Mouse (Mus musculus): ENCODE measurements around the gene Pacsin2. TPM values are rescaled to one million over a fixed set of nuclear protein-coding genes. Genes with fewer than 3 reads are reported as not detected.
"Not testable (repeated sequence)": the region's sequence is repeated elsewhere in the genome, so short reads cannot be mapped to it uniquely, and the experiment has no call there.

Gene Pacsin2
- polyA plus RNA-seq, 1 experiment from 2014 or later, result 11.0 TPM

DNA sequence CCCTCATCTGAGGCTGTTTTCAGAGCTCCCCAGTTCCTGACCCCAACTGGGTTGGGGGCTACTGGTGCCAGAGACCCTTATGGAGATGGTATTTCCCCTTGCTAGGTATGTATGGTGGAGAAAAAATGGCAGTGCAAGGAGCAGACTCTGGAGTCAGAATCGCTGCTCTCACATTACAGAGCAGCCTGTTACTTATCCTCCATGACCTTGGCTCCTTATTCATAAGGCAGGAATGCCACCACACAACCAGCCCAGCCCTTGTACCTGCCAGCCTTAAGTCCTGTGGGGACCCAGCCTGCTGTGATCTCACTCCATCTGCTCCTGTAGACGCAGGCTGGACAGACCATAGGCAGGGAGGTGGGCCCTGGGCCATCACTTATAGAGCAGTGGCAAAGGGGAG, 76.5 kb downstream of the Pacsin2 start:
- H3K27ac ChIP-seq (ENCODE audit: low read depth, low read length), result no peak overlapping the region
- DNase-seq (ENCODE audit: low spot score), result no peak
- 94% methylated on average over 2 of the region's 2 CpGs for WGBS
- no peaks in the 10 kb centered on the region for H3K36me3 ChIP-seq (ENCODE audit: control insufficient read depth, insufficient read depth, low read length)
- H3K4me2 ChIP-seq (ENCODE audit: low read length), result no peak overlapping the region
- no peaks in the 10 kb centered on the region for H3K9me3 ChIP-seq (replicated peaks; ENCODE audit: control insufficient read depth, low read length)
- H3K4me3 ChIP-seq (ENCODE audit: low read depth, low read length), result no peak overlapping the region
- no peaks in the 10 kb centered on the region for H3K4me1 ChIP-seq (ENCODE audit: control insufficient read depth, insufficient read depth, low read length)
- H3K27me3 ChIP-seq (replicated peaks; ENCODE audit: control insufficient read depth, insufficient read depth, low read length), result no peaks in the 10 kb centered on the region
- H3K9ac ChIP-seq (ENCODE audit: low read length), result no peak overlapping the region
- ATAC-seq, result no peak

DNA sequence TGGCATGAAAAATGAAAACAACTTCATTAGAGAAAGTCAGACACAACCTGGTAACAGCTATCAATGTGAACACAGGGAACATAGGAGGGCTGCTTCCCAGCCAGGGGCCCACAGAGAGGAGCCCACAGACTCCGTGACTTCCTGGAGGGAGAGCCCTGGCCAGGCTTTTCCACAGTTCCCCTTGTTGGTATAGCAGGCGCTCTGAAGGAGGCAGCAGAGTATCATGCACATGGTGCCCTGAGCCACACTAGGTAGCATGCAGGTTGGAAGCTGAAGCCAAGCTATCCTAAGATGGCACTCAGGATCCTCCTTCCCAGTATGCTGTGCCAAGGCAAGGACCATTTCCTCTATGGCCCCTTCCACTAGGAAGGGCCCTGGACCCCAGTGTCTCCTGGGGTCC, 80.8 kb downstream of the Pacsin2 start:
- H3K9ac ChIP-seq (ENCODE audit: low read length), result no peak overlapping the region
- 89% methylated on average over 2 of the region's 2 CpGs for WGBS
- DNase-seq (ENCODE audit: low spot score) (no peak), ATAC-seq (no peak)
- H3K4me1 ChIP-seq (ENCODE audit: control insufficient read depth, insufficient read depth, low read length), result no peaks in the 10 kb centered on the region
- H3K27me3 ChIP-seq (replicated peaks; ENCODE audit: control insufficient read depth, insufficient read depth, low read length), result no peaks in the 10 kb centered on the region
- no peaks in the 10 kb centered on the region for H3K9me3 ChIP-seq (replicated peaks; ENCODE audit: control insufficient read depth, low read length)
- no peaks in the 10 kb centered on the region for H3K36me3 ChIP-seq (ENCODE audit: control insufficient read depth, insufficient read depth, low read length)
- H3K27ac ChIP-seq (ENCODE audit: low read depth, low read length), result no peak overlapping the region
- H3K4me3 ChIP-seq (ENCODE audit: low read depth, low read length), result no peak overlapping the region
- no peak overlapping the region for H3K4me2 ChIP-seq (ENCODE audit: low read length)

DNA sequence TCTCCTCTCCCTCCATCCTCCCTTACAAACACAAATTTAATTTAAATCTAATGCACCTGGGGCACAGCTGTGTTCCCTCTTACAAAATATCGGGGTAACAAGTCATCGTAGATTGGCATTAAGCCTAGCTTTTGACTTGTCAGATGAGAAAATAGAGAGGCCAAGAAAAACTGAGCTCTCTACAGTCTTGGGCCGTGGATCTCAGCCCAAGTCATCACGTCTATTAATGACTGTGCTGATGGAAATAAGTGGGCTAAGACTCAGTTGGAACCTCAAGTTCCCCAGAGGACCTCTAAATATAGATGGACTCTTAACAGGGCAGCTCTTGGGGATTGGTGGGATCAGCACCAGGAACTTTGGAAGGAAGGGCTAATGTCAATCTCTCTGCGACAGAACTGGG, 81.3 kb downstream of the Pacsin2 start:
- Histone ChIP-seq H3K9me3 (replicated peaks; ENCODE audit: control insufficient read depth, low read length) (no peaks in the 10 kb centered on the region), H3K4me1 (ENCODE audit: control insufficient read depth, insufficient read depth, low read length) (no peaks in the 10 kb centered on the region), H3K27ac (ENCODE audit: low read depth, low read length) (no peak overlapping the region), H3K27me3 (replicated peaks; ENCODE audit: control insufficient read depth, insufficient read depth, low read length) (no peaks in the 10 kb centered on the region), H3K4me3 (ENCODE audit: low read depth, low read length) (no peak overlapping the region), H3K36me3 (ENCODE audit: control insufficient read depth, insufficient read depth, low read length) (no peaks in the 10 kb centered on the region), H3K9ac (ENCODE audit: low read length) (no peak overlapping the region), H3K4me2 (ENCODE audit: low read length) (no peak overlapping the region)
- no peak for DNase-seq (ENCODE audit: low spot score)
- 93% methylated on average over 5 of the region's 5 CpGs for WGBS
- no peak for ATAC-seq

DNA sequence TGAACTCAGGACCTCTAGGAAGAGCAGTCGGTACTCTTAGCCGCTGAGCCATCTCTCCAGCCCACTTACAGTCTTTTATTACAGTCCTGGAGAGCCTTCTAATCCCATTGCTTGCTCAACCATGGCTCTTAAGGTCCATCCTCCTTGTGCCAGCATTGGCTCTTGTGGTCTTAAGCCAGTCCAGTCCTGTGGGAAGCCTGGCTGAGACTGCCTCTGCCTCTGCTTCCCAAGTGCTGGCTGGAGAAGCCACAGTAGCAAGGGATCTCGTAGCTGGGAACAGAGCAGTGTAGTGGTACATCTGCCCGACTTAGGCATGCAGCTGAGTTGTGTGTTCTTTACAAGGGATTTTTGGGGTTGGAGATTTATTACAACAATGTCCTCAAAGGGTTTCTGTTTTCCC, 81.9 kb downstream of the Pacsin2 start:
- no peak overlapping the region for H3K27ac ChIP-seq (ENCODE audit: low read depth, low read length)
- DNase-seq (ENCODE audit: low spot score) (no peak), ATAC-seq (no peak)
- H3K36me3 ChIP-seq (ENCODE audit: control insufficient read depth, insufficient read depth, low read length), result peaks cover 4% of the 10 kb centered on the region; the same call in 1 of the 2 replicates
- no peaks in the 10 kb centered on the region for H3K27me3 ChIP-seq (replicated peaks; ENCODE audit: control insufficient read depth, insufficient read depth, low read length)
- no peaks in the 10 kb centered on the region for H3K9me3 ChIP-seq (replicated peaks; ENCODE audit: control insufficient read depth, low read length)
- no peak overlapping the region for H3K9ac ChIP-seq (ENCODE audit: low read length)
- H3K4me2 ChIP-seq (ENCODE audit: low read length), result no peak overlapping the region
- 93% methylated on average over 4 of the region's 4 CpGs for WGBS
- no peak overlapping the region for H3K4me3 ChIP-seq (ENCODE audit: low read depth, low read length)
- H3K4me1 ChIP-seq (ENCODE audit: control insufficient read depth, insufficient read depth, low read length), result no peaks in the 10 kb centered on the region

DNA sequence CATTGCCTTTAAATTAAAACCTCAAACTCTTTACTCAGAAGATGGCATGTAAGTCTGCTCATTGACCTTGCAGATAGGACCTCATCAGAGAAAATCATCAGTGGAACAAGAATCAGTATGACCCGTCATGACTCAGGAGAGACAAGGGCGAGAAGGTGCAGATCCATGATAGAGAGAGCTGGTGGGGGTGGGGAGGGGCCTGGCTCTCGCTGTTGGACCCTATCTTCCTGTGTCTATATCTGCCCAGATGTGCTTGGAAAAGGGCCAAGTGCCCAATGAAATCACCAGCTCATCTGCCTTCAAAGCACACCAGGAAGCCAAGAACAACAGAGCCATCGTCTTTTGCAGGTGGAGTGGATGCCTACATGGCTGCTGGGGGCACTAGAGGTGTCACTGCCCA, 87.3 kb downstream of the Pacsin2 start:
- H3K4me1 ChIP-seq (ENCODE audit: control insufficient read depth, insufficient read depth, low read length), result no peaks in the 10 kb centered on the region
- peaks cover 4% of the 10 kb centered on the region; the same call in 1 of the 2 replicates for H3K36me3 ChIP-seq (ENCODE audit: control insufficient read depth, insufficient read depth, low read length)
- H3K27ac ChIP-seq (ENCODE audit: low read depth, low read length), result no peak overlapping the region
- no peaks in the 10 kb centered on the region for H3K27me3 ChIP-seq (replicated peaks; ENCODE audit: control insufficient read depth, insufficient read depth, low read length)
- WGBS, result 85% methylated on average over 4 of the region's 4 CpGs
- ATAC-seq (no peak), DNase-seq (ENCODE audit: low spot score) (no peak)
- no peaks in the 10 kb centered on the region for H3K9me3 ChIP-seq (replicated peaks; ENCODE audit: control insufficient read depth, low read length)
- H3K9ac ChIP-seq (ENCODE audit: low read length), result no peak overlapping the region
- no peak overlapping the region for H3K4me2 ChIP-seq (ENCODE audit: low read length)
- H3K4me3 ChIP-seq (ENCODE audit: low read depth, low read length), result no peak overlapping the region

DNA sequence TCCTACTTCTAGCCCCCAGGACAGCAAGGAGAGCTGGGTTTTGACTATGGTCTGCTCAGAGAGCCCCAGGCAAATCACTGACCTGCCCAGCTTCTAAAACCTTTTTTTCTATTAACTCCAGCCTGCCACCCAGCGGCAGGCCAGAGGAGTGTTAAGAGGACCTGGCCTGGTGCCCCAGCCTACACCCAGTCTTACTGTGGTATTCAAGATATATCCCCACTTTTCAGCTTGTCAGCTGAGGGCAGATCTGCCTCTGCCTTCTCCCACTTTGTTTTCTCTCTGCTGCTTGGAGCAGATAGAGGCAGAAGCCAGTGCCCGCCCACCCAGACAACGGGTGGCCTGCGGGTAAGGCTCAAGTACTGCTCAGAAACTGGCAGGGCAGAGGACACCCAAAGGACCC, 89.3 kb downstream of the Pacsin2 start:
- Histone ChIP-seq H3K9ac (ENCODE audit: low read length) (no peak overlapping the region), H3K4me3 (ENCODE audit: low read depth, low read length) (no peak overlapping the region), H3K9me3 (replicated peaks; ENCODE audit: control insufficient read depth, low read length) (no peaks in the 10 kb centered on the region), H3K4me2 (ENCODE audit: low read length) (no peak overlapping the region), H3K4me1 (ENCODE audit: control insufficient read depth, insufficient read depth, low read length) (no peaks in the 10 kb centered on the region), H3K27ac (ENCODE audit: low read depth, low read length) (no peak overlapping the region), H3K36me3 (ENCODE audit: control insufficient read depth, insufficient read depth, low read length) (peaks cover 4% of the 10 kb centered on the region; the same call in 1 of the 2 replicates), H3K27me3 (replicated peaks; ENCODE audit: control insufficient read depth, insufficient read depth, low read length) (no peaks in the 10 kb centered on the region)
- ATAC-seq, result no peak
- peak; percentile 57 for DNase-seq (ENCODE audit: low spot score)
- WGBS, result 66% methylated on average over 4 of the region's 4 CpGs

DNA sequence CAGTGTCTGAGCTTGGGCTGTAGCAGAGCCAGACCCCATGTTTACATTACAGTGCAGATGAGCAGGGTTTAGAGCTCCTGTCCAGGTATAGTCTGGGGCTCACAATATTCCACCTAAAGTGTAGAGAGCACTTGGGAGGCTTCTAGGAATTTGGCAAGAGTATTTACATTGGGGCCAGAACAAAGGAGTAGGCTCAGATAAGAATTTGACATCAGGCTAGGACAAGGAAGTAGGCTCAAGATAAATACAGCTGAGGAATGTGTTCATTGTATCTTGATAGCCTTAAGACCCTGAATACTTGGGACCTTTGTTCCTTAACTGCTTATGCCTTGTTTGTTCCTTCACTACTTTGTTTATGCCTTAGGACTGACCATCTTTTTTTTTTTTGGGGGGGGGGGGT, 90.3 kb downstream of the Pacsin2 start:
- Histone ChIP-seq H3K9me3 (replicated peaks; ENCODE audit: control insufficient read depth, low read length) (no peaks in the 10 kb centered on the region), H3K4me3 (ENCODE audit: low read depth, low read length) (no peak overlapping the region), H3K36me3 (ENCODE audit: control insufficient read depth, insufficient read depth, low read length) (peaks cover 4% of the 10 kb centered on the region; the same call in 1 of the 2 replicates), H3K4me1 (ENCODE audit: control insufficient read depth, insufficient read depth, low read length) (no peaks in the 10 kb centered on the region), H3K4me2 (ENCODE audit: low read length) (no peak overlapping the region), H3K9ac (ENCODE audit: low read length) (no peak overlapping the region), H3K27me3 (replicated peaks; ENCODE audit: control insufficient read depth, insufficient read depth, low read length) (no peaks in the 10 kb centered on the region), H3K27ac (ENCODE audit: low read depth, low read length) (no peak overlapping the region)
- DNase-seq (ENCODE audit: low spot score) (no peak), ATAC-seq (no peak)

DNA sequence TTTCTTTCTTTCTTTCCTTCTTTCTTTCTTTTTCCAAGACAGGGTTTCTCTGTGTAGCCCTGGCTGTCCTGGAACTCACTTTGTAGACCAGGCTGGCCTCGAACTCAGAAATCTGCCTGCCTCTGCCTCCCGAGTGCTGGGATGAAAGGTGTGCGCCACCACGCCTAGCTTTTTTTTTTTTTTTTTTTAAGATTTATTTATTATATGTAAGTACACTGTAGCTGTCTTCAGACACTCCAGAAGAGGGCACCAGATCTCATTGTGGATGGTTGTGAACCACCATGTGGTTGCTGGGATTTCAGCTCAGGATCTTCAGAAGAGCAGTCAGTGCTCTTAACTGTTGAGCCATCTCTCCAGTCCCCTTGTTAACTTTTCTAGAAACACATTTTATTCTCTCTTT, 95.7 kb downstream of the Pacsin2 start:
- H3K9me3 ChIP-seq (replicated peaks; ENCODE audit: control insufficient read depth, low read length); H3K27ac ChIP-seq (ENCODE audit: low read depth, low read length); DNase-seq (ENCODE audit: low spot score); H3K4me2 ChIP-seq (ENCODE audit: low read length); H3K27me3 ChIP-seq (replicated peaks; ENCODE audit: control insufficient read depth, insufficient read depth, low read length); H3K9ac ChIP-seq (ENCODE audit: low read length); H3K4me3 ChIP-seq (ENCODE audit: low read depth, low read length); H3K4me1 ChIP-seq (ENCODE audit: control insufficient read depth, insufficient read depth, low read length); H3K36me3 ChIP-seq (ENCODE audit: control insufficient read depth, insufficient read depth, low read length); ATAC-seq: not testable (repeated sequence)
- 91% methylated on average over 4 of the region's 4 CpGs for WGBS

DNA sequence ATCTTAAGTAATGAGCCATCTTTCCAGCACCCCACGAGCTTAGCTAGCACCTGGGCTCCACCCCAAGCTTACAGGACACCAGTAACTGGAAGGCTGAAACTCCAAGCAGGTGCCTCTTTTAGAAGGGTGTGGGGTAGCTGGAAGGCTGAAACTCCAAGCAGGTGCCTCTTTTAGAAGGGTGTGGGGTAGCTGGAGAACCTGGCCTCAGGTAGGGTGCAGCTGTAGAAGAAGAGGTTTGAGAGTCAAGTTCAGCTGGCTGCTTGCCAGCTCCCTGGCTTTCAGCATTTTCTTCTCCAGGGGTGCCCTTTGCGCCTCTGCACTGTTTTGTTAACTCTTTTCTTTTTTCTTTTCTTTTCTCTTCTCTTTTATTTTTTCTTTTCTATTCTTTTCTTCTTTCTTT, 96.1 kb downstream of the Pacsin2 start:
- 84% methylated on average over 2 of the region's 2 CpGs for WGBS
- H3K27ac ChIP-seq (ENCODE audit: low read depth, low read length), result no peak overlapping the region

More for the DNA sequence above, 96.1 kb downstream of the Pacsin2 start:
- Histone ChIP-seq H3K4me2 (ENCODE audit: low read length) (no peak overlapping the region), H3K36me3 (ENCODE audit: control insufficient read depth, insufficient read depth, low read length) (no peaks in the 10 kb centered on the region), H3K4me1 (ENCODE audit: control insufficient read depth, insufficient read depth, low read length) (no peaks in the 10 kb centered on the region), H3K27me3 (replicated peaks; ENCODE audit: control insufficient read depth, insufficient read depth, low read length) (no peaks in the 10 kb centered on the region), H3K9ac (ENCODE audit: low read length) (no peak overlapping the region), H3K4me3 (ENCODE audit: low read depth, low read length) (no peak overlapping the region), H3K9me3 (replicated peaks; ENCODE audit: control insufficient read depth, low read length) (no peaks in the 10 kb centered on the region)
- no peak for ATAC-seq
- no peak for DNase-seq (ENCODE audit: low spot score)
